Mouse (Mus musculus) heart, postnatal 0 days (tissue): Measurements from ENCODE around the gene Tor1aip2. TPM values are rescaled to one million over a fixed set of nuclear protein-coding genes. Genes with fewer than 3 reads are reported as not detected.
"Not testable (repeated sequence)": the region's sequence is repeated elsewhere in the genome, so short reads cannot be mapped to it uniquely, and the experiment has no call there.

Source experiments
- ATAC-seq: fragments of 200-750 bp; cut with Nextera tagmentation; 2 replicates; pipeline ENCODE4 v1.8.0; 2017; ENCODE audit warnings: low read depth, moderate number of reproducible peaks, moderate library complexity; ENCODE audit not compliant: insufficient read depth
- DNase-seq: peaks from one replicate; pipeline ENCODE4 v3.0.0-alpha.2; 2016; ENCODE audit warnings: low spot score
- H3K27ac ChIP-seq: fragments of 300-500 bp; sonication (generic); 2 replicates; pipeline ENCODE4 v1.5.1; 2014; ENCODE audit warnings: low read depth, mild to moderate bottlenecking
- H3K27me3 ChIP-seq: fragments of 300-500 bp; sonication (generic); 2 replicates; pipeline ENCODE4 v1.6.1; 2014; ENCODE audit warnings: low read length, mixed read lengths; ENCODE audit not compliant: control insufficient read depth, insufficient read depth
- H3K36me3 ChIP-seq: fragments of 300-500 bp; sonication (generic); replicated peaks from 2 replicates; pipeline ENCODE4 v1.6.1; 2014; ENCODE audit warnings: low read length, mixed read lengths; ENCODE audit not compliant: control insufficient read depth, insufficient read depth
- H3K4me1 ChIP-seq: fragments of 300-500 bp; sonication (generic); 2 replicates; pipeline ENCODE4 v1.6.1; 2014; ENCODE audit warnings: antibody characterized with exemption; ENCODE audit not compliant: control insufficient read depth, insufficient read depth
- H3K4me2 ChIP-seq: fragments of 300-500 bp; sonication (generic); 2 replicates; pipeline ENCODE4 v1.6.1; 2014; ENCODE audit warnings: low read depth, mild to moderate bottlenecking, low read length, moderate library complexity
- H3K4me3 ChIP-seq: fragments of 300-500 bp; sonication (generic); 2 replicates; pipeline ENCODE4 v1.5.1; 2014; ENCODE audit warnings: low read depth, low read length
- H3K9ac ChIP-seq: fragments of 300-500 bp; sonication (generic); replicated peaks from 2 replicates; pipeline ENCODE4 v1.6.1; 2014; ENCODE audit warnings: low read depth, low read length, mixed read lengths
- H3K9me3 ChIP-seq: fragments of 300-500 bp; sonication (generic); replicated peaks from 2 replicates; pipeline ENCODE4 v1.6.1; 2016; ENCODE audit warnings: low read length; ENCODE audit not compliant: control insufficient read depth
- CTCF ChIP-seq: IDR thresholded peaks from 2 replicates; pipeline ENCODE4 v1.5.1; 2016; ENCODE audit warnings: antibody characterized with exemption, control low read depth, low read depth
- EP300 ChIP-seq: IDR thresholded peaks from 2 replicates; pipeline ENCODE4 v1.6.1; 2016; ENCODE audit warnings: antibody characterized with exemption, low read depth
- WGBS: fragments of 180-500 bp; shearing (Covaris S2); extraction: QIAGEN DNeasy Blood & Tissue Kit; methylation state at CpG from one replicate; pipeline ENCODE4 v1.1.7; 2014; 5-methylcytosine and 5-hydroxymethylcytosine counted together
- polyA plus RNA-seq: library from polyadenylated mRNA; unstranded; fragments of >200 nt; fragmentation: Nextera tagmentation; extraction: Ambion mirVana; gene quantifications from 2 replicates; pipeline ENCODE4 v1.2.1, GENCODE M21; 2015
- total RNA-seq: library from RNA; depleted of rRNA; stranded (reverse); fragments of >200 nt; gene quantifications from 2 replicates; pipeline ENCODE4 v1.2.3, GENCODE M21; 2014; ENCODE audit warnings: low replicate concordance

Tor1aip2 gene
- total and polyA plus RNA-seq, 2 experiments from 2014 or later, result 49.0 to 77.1 TPM

DNA sequence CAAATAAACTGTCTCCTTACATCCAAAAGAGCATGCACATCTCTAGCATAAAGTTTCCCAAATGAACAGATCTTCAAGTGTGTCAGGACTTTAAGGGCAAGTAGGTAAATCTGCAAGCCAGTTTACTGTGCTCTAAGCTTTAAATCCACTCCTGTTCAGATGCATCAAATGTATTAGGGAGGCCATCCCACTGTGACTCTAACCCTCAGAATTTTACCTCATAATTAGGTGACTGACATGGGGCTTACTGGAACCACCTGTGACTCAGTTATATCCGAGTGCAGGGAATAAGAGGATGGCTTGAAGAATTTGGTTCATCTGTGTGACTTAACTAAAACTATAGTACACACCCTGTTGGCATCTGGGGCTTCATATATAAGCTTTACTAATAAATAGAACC is 542 bp upstream of the Tor1aip2 start:
- Histone ChIP-seq H3K4me1 (peaks cover 6% of the 10 kb centered on the region), H3K36me3 (peaks cover 42% of the 10 kb centered on the region), H3K27me3 (no peaks in the 10 kb centered on the region), H3K9me3 (no peaks in the 10 kb centered on the region), H3K9ac (peak overlapping the region; percentile 94), H3K4me2 (peak overlapping the region; percentile 67), H3K27ac (peak overlapping the region; percentile 20; the same call in 1 of the 2 replicates), H3K4me3 (peak overlapping the region; percentile 93)
- DNase-seq (no peak), ATAC-seq (no peak)
- no peak for TF ChIP-seq CTCF
- TF ChIP-seq EP300, result no peak
- 21% methylated on average over 1 of the region's 1 CpGs for WGBS

GRCm38 (mm10) chr1:156035930-156036737 is 931 bp downstream of the Tor1aip2 start, which contains the start of gene Tor1aip1:
Tor1aip1 (minus strand) TSS chr1:156036480.
- Histone ChIP-seq H3K27me3 (no peaks in the 10 kb centered on the region), H3K36me3 (peaks cover 28% of the 10 kb centered on the region), H3K4me3 (peak within 1 kb of the TSS; percentile 93), H3K9me3 (no peaks in the 10 kb centered on the region), H3K9ac (peak within 1 kb of the TSS; percentile 94), H3K4me2 (peak within 1 kb of the TSS; percentile 67), H3K4me1 (peaks cover 6% of the 10 kb centered on the region), H3K27ac (peak within 1 kb of the TSS; percentile 100)
- peak; percentile 89 for TF ChIP-seq CTCF
- TF ChIP-seq EP300, result peak; percentile 78
- WGBS, result 0% methylated on average over 59 of the region's 59 CpGs
- DNase-seq (peak; percentile 98), ATAC-seq (peak; percentile 90)

- Histone ChIP-seq H3K9ac (peak overlapping the region; percentile 54), H3K4me2 (peak overlapping the region; percentile 67)
Measured at GRCm38 (mm10) chr1:156037144-156037583, 2.0 kb downstream of the Tor1aip2 start.

DNA sequence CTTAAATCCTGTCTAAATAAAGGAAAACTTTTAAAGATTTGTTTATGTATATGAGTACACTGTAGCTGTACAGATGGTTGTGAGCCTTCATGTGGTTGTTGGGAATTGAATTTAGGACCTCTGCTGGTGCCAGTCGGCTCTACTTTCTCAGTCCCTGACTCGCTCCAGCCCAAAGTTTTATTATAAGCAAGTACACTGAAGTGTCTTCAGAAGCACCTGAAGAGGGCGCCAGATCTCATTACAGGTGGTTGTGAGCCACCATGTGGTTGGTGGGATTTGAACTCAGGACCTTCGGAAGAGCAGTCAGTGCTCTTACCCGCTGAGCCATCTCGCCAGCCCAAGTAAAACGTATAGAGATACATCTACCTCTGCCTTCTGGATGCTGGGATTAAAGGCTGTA is 4.8 kb downstream of the Tor1aip2 start:
- H3K36me3 ChIP-seq, result peaks cover 14% of the 10 kb centered on the region; the same call in 1 of the 2 replicates
- not testable (repeated sequence) for DNase-seq, ATAC-seq, H3K4me1 ChIP-seq, H3K4me2 ChIP-seq, H3K9me3 ChIP-seq, H3K4me3 ChIP-seq, H3K27me3 ChIP-seq, H3K9ac ChIP-seq
- 70% methylated on average over 7 of the region's 7 CpGs for WGBS
- peak overlapping the region; percentile 61 for H3K27ac ChIP-seq
- TF ChIP-seq CTCF, result peak; percentile 10

More at GRCm38 (mm10) chr1:156037144-156037583, 2.0 kb downstream of the Tor1aip2 start:
- WGBS, result 21% methylated on average over 5 of the region's 5 CpGs
- H3K27me3 ChIP-seq, result no peaks in the 10 kb centered on the region
- TF ChIP-seq EP300, result no peak
- TF ChIP-seq CTCF, result no peak
- DNase-seq (peak; percentile 41), ATAC-seq (no peak)
- peaks cover 19% of the 10 kb centered on the region for H3K36me3 ChIP-seq
- H3K27ac ChIP-seq, result peak overlapping the region; percentile 100
- H3K9me3 ChIP-seq, result no peaks in the 10 kb centered on the region
- peak overlapping the region; percentile 93 for H3K4me3 ChIP-seq
- peaks cover 8% of the 10 kb centered on the region for H3K4me1 ChIP-seq

GRCm38 (mm10) chr1:156040731-156041401 is 5.7 kb downstream of the Tor1aip2 start:
- Histone ChIP-seq H3K36me3 (peaks cover 19% of the 10 kb centered on the region; the same call in 1 of the 2 replicates), H3K4me1 (peaks cover 8% of the 10 kb centered on the region), H3K27me3 (no peaks in the 10 kb centered on the region), H3K4me3 (peak overlapping the region; percentile 64), H3K4me2 (peak overlapping the region; percentile 69), H3K9ac (peak overlapping the region; percentile 63), H3K27ac (peak overlapping the region; percentile 61), H3K9me3 (no peaks in the 10 kb centered on the region)
- WGBS, result under 1% methylated on average over 22 of the region's 22 CpGs
- ATAC-seq (peak; percentile 69), DNase-seq (peak; percentile 97)
- TF ChIP-seq EP300 (no peak), CTCF (no peak)
